Mouse (Mus musculus): ENCODE results near the gene Mrgprh. TPM values are rescaled to one million over a fixed set of nuclear protein-coding genes. Genes with fewer than 3 reads are reported as not detected.

Mrgprh gene
- total and polyA plus RNA-seq, 3 experiments: not detected

DNA sequence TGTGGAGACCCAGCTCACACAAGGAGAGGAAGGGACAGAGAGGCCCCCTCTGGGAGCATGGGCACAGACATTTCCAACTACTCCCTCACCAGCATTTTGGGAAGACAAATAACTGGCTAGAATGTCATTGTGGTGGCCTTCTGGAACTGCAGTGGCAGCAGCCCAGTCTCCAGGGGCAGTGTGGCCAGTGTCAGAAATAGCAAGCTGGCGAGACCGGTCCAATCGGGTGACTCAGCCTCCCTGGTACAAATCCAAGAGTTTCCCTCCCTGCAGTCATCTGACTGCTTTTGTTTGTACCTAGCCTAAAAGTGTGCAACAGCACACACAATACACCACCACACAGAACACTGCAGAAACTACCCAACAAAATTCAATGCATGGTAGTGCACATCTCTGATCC, 43.6 kb upstream of the Mrgprh start:
- Histone ChIP-seq H3K27me3 (ENCODE audit: control insufficient read depth in 1 of 2, insufficient read depth in 2 of 2, low read length in 2 of 2) (no peaks in the 10 kb centered on the region; a peak in 3 of 4 replicates), H3K36me3 (ENCODE audit: control insufficient read depth in 1 of 2, insufficient read depth in 2 of 2, low read length in 2 of 2) (no peaks in the 10 kb centered on the region), H3K79me2 (ENCODE audit: control insufficient read depth, insufficient read depth, low read length, poor library complexity) (no peaks in the 10 kb centered on the region), H3K4me3 (ENCODE audit: control insufficient read depth in 1 of 2, insufficient read depth in 1 of 2, low read depth in 2 of 2, low read length in 2 of 2) (no peak overlapping the region), H3K9me3 (replicated peaks; ENCODE audit: insufficient read depth, low read length) (no peaks in the 10 kb centered on the region), H3K4me1 (ENCODE audit: control insufficient read depth in 1 of 2, insufficient read depth in 2 of 2, low read length in 2 of 2) (no peaks in the 10 kb centered on the region), H3K9ac (ENCODE audit: control insufficient read depth, low read depth, low read length, poor library complexity, severe bottlenecking) (no peak overlapping the region), H3K27ac (ENCODE audit: control insufficient read depth, low read depth, low read length) (no peak overlapping the region)
- TF ChIP-seq ZMIZ1 (IDR thresholded peaks at IDR 0.05; ENCODE audit: low read depth, low read length) (no peak), MAFK (IDR thresholded peaks at IDR 0.05; ENCODE audit: borderline replicate concordance, low read depth, low read length) (no peak), POLR2A (IDR thresholded peaks at IDR 0.05; ENCODE audit: control insufficient read depth in 1 of 2, insufficient read depth in 1 of 2, low read depth in 1 of 2, low read length in 2 of 2, poor library complexity in 1 of 2) (no peak), GATA1 (IDR thresholded peaks at IDR 0.05; ENCODE audit: low read depth, low read length) (no peak), USF2 (IDR thresholded peaks at IDR 0.05; ENCODE audit: borderline replicate concordance in 1 of 2, insufficient read depth in 1 of 2, low read depth in 1 of 2, low read length in 2 of 2) (no peak), NELFE (IDR thresholded peaks at IDR 0.05; ENCODE audit: low read depth, low read length) (no peak), ETS1 (IDR thresholded peaks at IDR 0.05; ENCODE audit: low read depth, low read length) (no peak), MEF2A (IDR thresholded peaks at IDR 0.05; ENCODE audit: extremely low read depth, insufficient replicate concordance, low read depth, low read length, poor library complexity, severe bottlenecking) (no peak), CHD1 (IDR thresholded peaks at IDR 0.05; ENCODE audit: low read depth, low read length) (no peak), RAD21 (IDR thresholded peaks at IDR 0.05; ENCODE audit: low read depth, low read length) (no peak), GABPA (IDR thresholded peaks at IDR 0.05; ENCODE audit: low read depth, low read length) (no peak), MAX (IDR thresholded peaks at IDR 0.05; ENCODE audit: low read length) (no peak), CHD2 (IDR thresholded peaks at IDR 0.05; ENCODE audit: low read length) (no peak), SIN3A (IDR thresholded peaks at IDR 0.05; ENCODE audit: low read length) (no peak), EP300 (IDR thresholded peaks at IDR 0.05; ENCODE audit: low read depth in 1 of 2, low read length in 2 of 2) (no peak), E2F4 (IDR thresholded peaks at IDR 0.05; ENCODE audit: borderline replicate concordance, low read depth, low read length) (no peak), NRF1 (IDR thresholded peaks at IDR 0.05; ENCODE audit: insufficient read depth, low read depth, low read length, poor library complexity, severe bottlenecking) (no peak), JUND (IDR thresholded peaks at IDR 0.05; ENCODE audit: low read depth, low read length) (no peak), MAZ (IDR thresholded peaks at IDR 0.05; ENCODE audit: low read depth, low read length) (no peak)
- DNase-seq (ENCODE audit: low read depth, low spot score): no peak

- Histone ChIP-seq H3K27me3 (ENCODE audit: control insufficient read depth in 1 of 2, insufficient read depth in 2 of 2, low read length in 2 of 2) (no peaks in the 10 kb centered on the region; a peak in 3 of 4 replicates), H3K9me3 (replicated peaks; ENCODE audit: insufficient read depth, low read length) (no peaks in the 10 kb centered on the region), H3K27ac (ENCODE audit: control insufficient read depth, low read depth, low read length) (no peak overlapping the region), H3K9ac (ENCODE audit: control insufficient read depth, low read depth, low read length, poor library complexity, severe bottlenecking) (no peak overlapping the region), H3K4me3 (ENCODE audit: control insufficient read depth in 1 of 2, insufficient read depth in 1 of 2, low read depth in 2 of 2, low read length in 2 of 2) (no peak overlapping the region), H3K4me1 (ENCODE audit: control insufficient read depth in 1 of 2, insufficient read depth in 2 of 2, low read length in 2 of 2) (no peaks in the 10 kb centered on the region), H3K79me2 (ENCODE audit: control insufficient read depth, insufficient read depth, low read length, poor library complexity) (no peaks in the 10 kb centered on the region), H3K36me3 (ENCODE audit: control insufficient read depth in 1 of 2, insufficient read depth in 2 of 2, low read length in 2 of 2) (no peaks in the 10 kb centered on the region)
- no peak for TF ChIP-seq RAD21 (IDR thresholded peaks at IDR 0.05; ENCODE audit: low read depth, low read length)
- TF ChIP-seq TCF12 (IDR thresholded peaks at IDR 0.05; ENCODE audit: low read depth, low read length): no peak
- TF ChIP-seq MYB (IDR thresholded peaks at IDR 0.05; ENCODE audit: low read depth, low read length): no peak
- no peak for TF ChIP-seq HCFC1 (IDR thresholded peaks at IDR 0.05; ENCODE audit: low read depth, low read length)
- no peak for TF ChIP-seq KAT2A (conservative IDR thresholded peaks at IDR 0.05; ENCODE audit: low read depth, low read length)
- no peak for TF ChIP-seq POLR2AphosphoS5 (IDR thresholded peaks at IDR 0.05; ENCODE audit: borderline replicate concordance, low read depth, low read length)
- no peak for TF ChIP-seq CHD2 (IDR thresholded peaks at IDR 0.05; ENCODE audit: low read length)
- no peak for TF ChIP-seq TBP (IDR thresholded peaks at IDR 0.05; ENCODE audit: low read depth, low read length)
- no peak for TF ChIP-seq MAX (IDR thresholded peaks at IDR 0.05; ENCODE audit: low read length)
- no peak for TF ChIP-seq NELFE (IDR thresholded peaks at IDR 0.05; ENCODE audit: low read depth, low read length)
- TF ChIP-seq USF1 (IDR thresholded peaks at IDR 0.05; ENCODE audit: low read depth, low read length): no peak
- no peak for DNase-seq (ENCODE audit: low read depth, low spot score)
Measured at GRCm38 (mm10) chr17:12832657-12833056, 43.2 kb upstream of the Mrgprh start.

Data from MEL (cell line).